Mouse (Mus musculus): ENCODE measurements around the gene Osbp. TPM values are rescaled to one million over a fixed set of nuclear protein-coding genes. Genes with fewer than 3 reads are reported as not detected.

Osbp gene
- polyA plus RNA-seq, 1 experiment from 2014 or later, result 11.8 TPM

GRCm38 (mm10) chr19:11954206-11954605 is 11.5 kb upstream of the Osbp start:
- no peaks in the 10 kb centered on the region for H3K36me3 ChIP-seq (ENCODE audit: control insufficient read depth, insufficient read depth, low read length)
- H3K4me2 ChIP-seq, result 0 out of 2 replicates have a peak overlapping the region, but pooled peaks have one; percentile 14
- H3K9me3 ChIP-seq (replicated peaks; ENCODE audit: control insufficient read depth, low read length), result no peaks in the 10 kb centered on the region
- H3K27ac ChIP-seq (ENCODE audit: low read depth, low read length), result no peak overlapping the region
- 45% methylated on average over 6 of the region's 6 CpGs for WGBS (ENCODE audit: insufficient replicate concordance)
- no peak for ATAC-seq (replicated peaks; ENCODE audit: insufficient number of reproducible peaks, low FRiP score, low TSS enrichment)
- no peak overlapping the region for H3K9ac ChIP-seq (ENCODE audit: low read depth, low read length)
- no peak overlapping the region for H3K4me3 ChIP-seq (ENCODE audit: low read depth, low read length)
- peaks cover 4% of the 10 kb centered on the region for H3K4me1 ChIP-seq (ENCODE audit: control insufficient read depth, insufficient read depth, low read length)
- no peaks in the 10 kb centered on the region for H3K27me3 ChIP-seq (ENCODE audit: control insufficient read depth, insufficient read depth, low read length)

- Histone ChIP-seq H3K27ac (ENCODE audit: low read depth, low read length) (no peak overlapping the region), H3K9me3 (replicated peaks; ENCODE audit: control insufficient read depth, low read length) (no peaks in the 10 kb centered on the region), H3K36me3 (ENCODE audit: control insufficient read depth, insufficient read depth, low read length) (no peaks in the 10 kb centered on the region), H3K4me3 (ENCODE audit: low read depth, low read length) (no peak overlapping the region), H3K4me2 (no peak overlapping the region), H3K9ac (ENCODE audit: low read depth, low read length) (no peak overlapping the region), H3K4me1 (ENCODE audit: control insufficient read depth, insufficient read depth, low read length) (peaks cover 4% of the 10 kb centered on the region), H3K27me3 (ENCODE audit: control insufficient read depth, insufficient read depth, low read length) (no peaks in the 10 kb centered on the region)
- WGBS (ENCODE audit: insufficient replicate concordance), result 80% methylated on average over 5 of the region's 5 CpGs
- no peak for ATAC-seq (replicated peaks; ENCODE audit: insufficient number of reproducible peaks, low FRiP score, low TSS enrichment)
Observed at GRCm38 (mm10) chr19:11956636-11957035, 9.1 kb upstream of the Osbp start.

GRCm38 (mm10) chr19:11957396-11957795 is 8.3 kb upstream of the Osbp start:
- H3K4me1 ChIP-seq (ENCODE audit: control insufficient read depth, insufficient read depth, low read length), result peaks cover 4% of the 10 kb centered on the region
- no peaks in the 10 kb centered on the region for H3K27me3 ChIP-seq (ENCODE audit: control insufficient read depth, insufficient read depth, low read length)
- no peak overlapping the region for H3K4me2 ChIP-seq
- 87% methylated on average over 5 of the region's 5 CpGs for WGBS (ENCODE audit: insufficient replicate concordance)
- H3K9me3 ChIP-seq (replicated peaks; ENCODE audit: control insufficient read depth, low read length), result no peaks in the 10 kb centered on the region
- no peaks in the 10 kb centered on the region for H3K36me3 ChIP-seq (ENCODE audit: control insufficient read depth, insufficient read depth, low read length)
- H3K27ac ChIP-seq (ENCODE audit: low read depth, low read length), result no peak overlapping the region
- H3K4me3 ChIP-seq (ENCODE audit: low read depth, low read length), result no peak overlapping the region
- no peak overlapping the region for H3K9ac ChIP-seq (ENCODE audit: low read depth, low read length)
- ATAC-seq (replicated peaks; ENCODE audit: insufficient number of reproducible peaks, low FRiP score, low TSS enrichment), result no peak

- H3K4me1 ChIP-seq (ENCODE audit: control insufficient read depth, insufficient read depth, low read length), result peaks cover 4% of the 10 kb centered on the region
Observed at GRCm38 (mm10) chr19:11957846-11958245, 7.9 kb upstream of the Osbp start.

GRCm38 (mm10) chr19:11964266-11964665 is 1.5 kb upstream of the Osbp start:
- peaks cover 20% of the 10 kb centered on the region for H3K4me1 ChIP-seq (ENCODE audit: control insufficient read depth, insufficient read depth, low read length)
- H3K27ac ChIP-seq (ENCODE audit: low read depth, low read length), result no peak overlapping the region
- no peaks in the 10 kb centered on the region for H3K36me3 ChIP-seq (ENCODE audit: control insufficient read depth, insufficient read depth, low read length)
- 100% methylated on average over 1 of the region's 1 CpGs for WGBS (ENCODE audit: insufficient replicate concordance)
- H3K27me3 ChIP-seq (ENCODE audit: control insufficient read depth, insufficient read depth, low read length), result no peaks in the 10 kb centered on the region
- no peak for ATAC-seq (replicated peaks; ENCODE audit: insufficient number of reproducible peaks, low FRiP score, low TSS enrichment)
- H3K9ac ChIP-seq (ENCODE audit: low read depth, low read length), result no peak overlapping the region
- H3K4me3 ChIP-seq (ENCODE audit: low read depth, low read length), result no peak overlapping the region; the same call in 1 of the 2 replicates
- H3K9me3 ChIP-seq (replicated peaks; ENCODE audit: control insufficient read depth, low read length), result no peaks in the 10 kb centered on the region
- H3K4me2 ChIP-seq, result peak overlapping the region; percentile 71; the same call in 1 of the 2 replicates

More at GRCm38 (mm10) chr19:11957846-11958245, 7.9 kb upstream of the Osbp start:
- no peak overlapping the region for H3K9ac ChIP-seq (ENCODE audit: low read depth, low read length)
- no peak overlapping the region for H3K4me3 ChIP-seq (ENCODE audit: low read depth, low read length)
- no peaks in the 10 kb centered on the region for H3K27me3 ChIP-seq (ENCODE audit: control insufficient read depth, insufficient read depth, low read length)
- H3K36me3 ChIP-seq (ENCODE audit: control insufficient read depth, insufficient read depth, low read length), result no peaks in the 10 kb centered on the region
- ATAC-seq (replicated peaks; ENCODE audit: insufficient number of reproducible peaks, low FRiP score, low TSS enrichment), result no peak
- WGBS (ENCODE audit: insufficient replicate concordance), result 56% methylated on average over 8 of the region's 8 CpGs
- H3K27ac ChIP-seq (ENCODE audit: low read depth, low read length), result no peak overlapping the region
- no peak overlapping the region for H3K4me2 ChIP-seq
- no peaks in the 10 kb centered on the region for H3K9me3 ChIP-seq (replicated peaks; ENCODE audit: control insufficient read depth, low read length)

GRCm38 (mm10) chr19:11966201-11966636 is 478 bp downstream of the Osbp start:
- ATAC-seq (replicated peaks; ENCODE audit: insufficient number of reproducible peaks, low FRiP score, low TSS enrichment), result no peak
- Histone ChIP-seq H3K36me3 (ENCODE audit: control insufficient read depth, insufficient read depth, low read length) (no peaks in the 10 kb centered on the region; the same call in 1 of the 2 replicates), H3K9ac (ENCODE audit: low read depth, low read length) (peak overlapping the region; percentile 82), H3K9me3 (replicated peaks; ENCODE audit: control insufficient read depth, low read length) (no peaks in the 10 kb centered on the region), H3K27ac (ENCODE audit: low read depth, low read length) (peak overlapping the region; percentile 78), H3K27me3 (ENCODE audit: control insufficient read depth, insufficient read depth, low read length) (no peaks in the 10 kb centered on the region), H3K4me3 (ENCODE audit: low read depth, low read length) (peak overlapping the region; percentile 81), H3K4me2 (peak overlapping the region; percentile 80), H3K4me1 (ENCODE audit: control insufficient read depth, insufficient read depth, low read length) (peaks cover 23% of the 10 kb centered on the region)
- WGBS (ENCODE audit: insufficient replicate concordance), result 0% methylated on average over 15 of the region's 18 CpGs

- no peaks in the 10 kb centered on the region for H3K27me3 ChIP-seq (ENCODE audit: control insufficient read depth, insufficient read depth, low read length)
- H3K4me2 ChIP-seq, result peak overlapping the region; percentile 59
- no peaks in the 10 kb centered on the region for H3K9me3 ChIP-seq (replicated peaks; ENCODE audit: control insufficient read depth, low read length)
- ATAC-seq (replicated peaks; ENCODE audit: insufficient number of reproducible peaks, low FRiP score, low TSS enrichment), result no peak
- H3K4me3 ChIP-seq (ENCODE audit: low read depth, low read length), result peak overlapping the region; percentile 11
- 54% methylated on average over 9 of the region's 9 CpGs for WGBS (ENCODE audit: insufficient replicate concordance)
- H3K27ac ChIP-seq (ENCODE audit: low read depth, low read length), result peak overlapping the region; percentile 74
- H3K4me1 ChIP-seq (ENCODE audit: control insufficient read depth, insufficient read depth, low read length), result peaks cover 30% of the 10 kb centered on the region
- peaks cover 18% of the 10 kb centered on the region for H3K36me3 ChIP-seq (ENCODE audit: control insufficient read depth, insufficient read depth, low read length)
- H3K9ac ChIP-seq (ENCODE audit: low read depth, low read length), result no peak overlapping the region
Observed at GRCm38 (mm10) chr19:11969155-11970050, 3.7 kb downstream of the Osbp start.

GRCm38 (mm10) chr19:11973511-11974222 is 7.9 kb downstream of the Osbp start:
- H3K36me3 ChIP-seq (ENCODE audit: control insufficient read depth, insufficient read depth, low read length), result peaks cover 38% of the 10 kb centered on the region
- no peak overlapping the region for H3K27ac ChIP-seq (ENCODE audit: low read depth, low read length)
- H3K4me1 ChIP-seq (ENCODE audit: control insufficient read depth, insufficient read depth, low read length), result peaks cover 14% of the 10 kb centered on the region
- no peaks in the 10 kb centered on the region for H3K27me3 ChIP-seq (ENCODE audit: control insufficient read depth, insufficient read depth, low read length)
- WGBS (ENCODE audit: insufficient replicate concordance), result 85% methylated on average over 13 of the region's 13 CpGs
- no peak overlapping the region for H3K4me3 ChIP-seq (ENCODE audit: low read depth, low read length)
- no peak for ATAC-seq (replicated peaks; ENCODE audit: insufficient number of reproducible peaks, low FRiP score, low TSS enrichment)
- no peak overlapping the region for H3K4me2 ChIP-seq
- H3K9me3 ChIP-seq (replicated peaks; ENCODE audit: control insufficient read depth, low read length), result no peaks in the 10 kb centered on the region
- H3K9ac ChIP-seq (ENCODE audit: low read depth, low read length), result no peak overlapping the region
